Mouse (Mus musculus) forebrain, embryonic 12.5 days (tissue): ENCODE measurements around the gene Gcc1. TPM values are rescaled to one million over a fixed set of nuclear protein-coding genes. Genes with fewer than 3 reads are reported as not detected.
A peak's percentile ranks its signal among the peaks of the same experiment; 100 is the strongest.

Experiments
- ATAC-seq: fragments of 200-750 bp; cut with Nextera tagmentation; 2 replicates; pipeline ENCODE4 v1.8.0; 2017; ENCODE audit warnings: moderate TSS enrichment; ENCODE audit not compliant: low FRiP score
- H3K27ac ChIP-seq: fragments of 300-500 bp; sonication (generic); 2 replicates; pipeline ENCODE4 v1.5.1; 2016; ENCODE audit warnings: mild to moderate bottlenecking
- H3K27me3 ChIP-seq: fragments of 300-500 bp; sonication (generic); 2 replicates; pipeline ENCODE4 v1.6.1; 2016; ENCODE audit warnings: mild to moderate bottlenecking
- H3K36me3 ChIP-seq: fragments of 300-500 bp; sonication (generic); replicated peaks from 2 replicates; pipeline ENCODE4 v1.6.1; 2016; ENCODE audit warnings: mild to moderate bottlenecking
- H3K4me1 ChIP-seq: fragments of 300-500 bp; sonication (generic); 2 replicates; pipeline ENCODE4 v1.6.1; 2016
- H3K4me2 ChIP-seq: fragments of 300-500 bp; sonication (generic); 2 replicates; pipeline ENCODE4 v1.6.1; 2016; ENCODE audit warnings: mild to moderate bottlenecking, moderate library complexity
- H3K4me3 ChIP-seq: fragments of 300-500 bp; sonication (generic); replicated peaks from 2 replicates; pipeline ENCODE4 v1.5.1; 2016; ENCODE audit warnings: mild to moderate bottlenecking
- H3K9ac ChIP-seq: fragments of 300-500 bp; sonication (generic); 2 replicates; pipeline ENCODE4 v1.6.1; 2016; ENCODE audit warnings: mild to moderate bottlenecking
- H3K9me3 ChIP-seq: fragments of 300-500 bp; sonication (generic); 2 replicates; pipeline ENCODE4 v1.6.1; 2016
- WGBS: fragments of 180-500 bp; shearing (Covaris S2); methylation state at CpG from one replicate; pipeline ENCODE4 v1.1.7; 2016; 5-methylcytosine and 5-hydroxymethylcytosine counted together
- polyA plus RNA-seq: library from polyadenylated mRNA; unstranded; fragments of >200 nt; fragmentation: Nextera tagmentation; extraction: Ambion mirVana; gene quantifications from 2 replicates; pipeline ENCODE4 v1.2.1, GENCODE M21; 2016

Gene Gcc1
- polyA plus RNA-seq, 1 experiment from 2014 or later: 16.2 TPM

GRCm38 (mm10) chr6:28381983-28382382 is 46.2 kb downstream of the Gcc1 start:
- Histone ChIP-seq H3K4me3 (no peak overlapping the region), H3K27ac (no peak overlapping the region), H3K36me3 (no peaks in the 10 kb centered on the region), H3K9ac (no peak overlapping the region), H3K27me3 (0 out of 2 replicates have a peak, but pooled peaks cover 3% of the 10 kb centered on the region), H3K4me2 (no peak overlapping the region), H3K4me1 (no peaks in the 10 kb centered on the region), H3K9me3 (no peaks in the 10 kb centered on the region)
- no peak for ATAC-seq
- WGBS: 59% methylated on average over 4 of the region's 4 CpGs

DNA sequence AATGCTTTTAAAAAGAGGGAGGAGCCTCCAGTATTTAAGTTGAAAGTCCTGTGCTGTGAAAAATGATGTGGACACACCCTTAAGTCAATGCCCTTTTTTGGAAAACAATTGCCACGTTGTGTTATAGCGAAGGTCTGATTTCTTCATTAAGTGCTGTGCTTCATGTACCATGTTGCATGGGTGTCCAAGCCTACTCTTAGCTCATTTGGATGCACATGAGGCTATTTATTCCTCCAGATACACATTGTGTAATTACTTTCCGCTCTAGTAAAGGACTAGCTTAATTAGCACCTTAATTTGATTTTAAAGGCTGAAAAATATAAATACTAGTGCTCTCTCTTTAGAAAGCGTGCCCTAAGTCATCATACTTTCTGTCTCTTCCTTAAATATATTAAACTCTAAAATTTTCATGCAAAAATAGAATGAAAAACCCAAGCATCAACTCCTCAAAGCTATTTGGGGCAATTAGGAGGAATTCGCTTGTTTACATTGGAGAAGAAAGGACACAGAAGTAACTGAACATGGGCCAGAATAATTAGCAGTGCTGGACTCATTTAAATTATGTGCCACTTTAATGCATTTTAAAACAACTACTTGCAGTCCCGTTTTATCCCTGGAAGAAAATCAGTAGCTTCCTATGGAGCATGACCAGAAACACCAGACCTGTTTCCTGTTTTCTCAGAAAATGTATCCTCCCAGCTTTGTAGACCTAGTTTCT is 58.1 kb downstream of the Gcc1 start:
- Histone ChIP-seq H3K4me3 (no peak overlapping the region), H3K4me1 (no peaks in the 10 kb centered on the region; the same call in 1 of the 2 replicates), H3K9me3 (no peaks in the 10 kb centered on the region), H3K27me3 (no peaks in the 10 kb centered on the region), H3K9ac (no peak overlapping the region), H3K27ac (no peak overlapping the region), H3K36me3 (no peaks in the 10 kb centered on the region), H3K4me2 (no peak overlapping the region)
- ATAC-seq: peak; percentile 79; the same call in 1 of the 2 replicates
- WGBS: 51% methylated on average over 6 of the region's 6 CpGs

DNA sequence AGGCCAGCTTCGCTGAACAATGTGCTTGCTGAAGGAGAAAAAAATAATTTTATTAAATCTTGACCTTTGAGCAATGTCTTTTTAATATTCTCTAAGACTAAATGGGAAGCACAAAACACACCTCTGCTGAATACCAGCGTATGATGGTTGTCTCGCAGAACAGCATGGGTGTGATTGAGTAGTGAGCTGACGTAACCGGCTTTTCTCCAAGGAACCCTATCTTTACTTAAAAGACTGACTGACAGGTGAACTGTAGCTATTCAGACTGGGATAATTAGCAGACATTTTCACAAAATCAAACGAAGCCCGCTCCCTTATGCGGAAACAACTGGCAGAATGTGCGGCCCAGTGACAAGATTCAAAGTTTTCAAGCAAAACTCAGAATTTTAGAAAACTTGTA is 60.6 kb downstream of the Gcc1 start:
- Histone ChIP-seq H3K27me3 (no peaks in the 10 kb centered on the region), H3K27ac (peak overlapping the region; percentile 1; the same call in 1 of the 2 replicates), H3K9ac (no peak overlapping the region), H3K4me2 (no peak overlapping the region), H3K9me3 (no peaks in the 10 kb centered on the region), H3K36me3 (no peaks in the 10 kb centered on the region), H3K4me3 (no peak overlapping the region), H3K4me1 (no peaks in the 10 kb centered on the region; the same call in 1 of the 2 replicates)
- ATAC-seq: peak; percentile 45; the same call in 1 of the 2 replicates
- 53% methylated on average over 9 of the region's 9 CpGs for WGBS

Other genes starting within 250 kb of the Gcc1 start
- gene Zfp800, start 30.4 kb downstream of the Gcc1 start, polyA plus RNA-seq: 28.1 and 28.4 TPM in 2 replicates
- gene Arf5, start 4.8 kb downstream of the Gcc1 start, polyA plus RNA-seq: 288 and 291 TPM in 2 replicates
- gene Fscn3, start 601 bp downstream of the Gcc1 start, polyA plus RNA-seq: not detected in 2 replicates
- 0.14 TPM in 1 of 2 replicates, not detected in the other for gene Pax4, start 21.0 kb upstream of the Gcc1 start, polyA plus RNA-seq
- 104 and 109 TPM in 2 replicates for gene Snd1, start 46.7 kb upstream of the Gcc1 start, polyA plus RNA-seq